8 mouse cellular contexts compared by ENCODE assay signal in genomic region chr1:61377070-61377469, GRCm38 (mm10).
DNase-seq lines count a peak whose midpoint lies in the region; ATAC-seq lines count a peak whose summit lies in the region.

No protein-coding gene starts in this region.

- WGBS in liver, embryonic 13.5 days (ENCODE audit: insufficient replicate concordance): 1% methylated on average over 7 of the region's 7 CpGs
- 4% methylated on average over 7 of the region's 7 CpGs for WGBS in neural tube, embryonic 11.5 days

- H3K9ac ChIP-seq in liver, embryonic 13.5 days: no peak overlapping the region
- H3K9ac ChIP-seq in neural tube, embryonic 11.5 days (ENCODE audit: low read length): no peak overlapping the region

- ATAC-seq in liver, embryonic 13.5 days (ENCODE audit: low read depth): no peak
- no peak for ATAC-seq in neural tube, embryonic 11.5 days (ENCODE audit: insufficient read depth, low FRiP score, low TSS enrichment)

- H3K4me3 ChIP-seq in liver, embryonic 13.5 days (replicated peaks): peak overlapping the region; percentile 30; the same call in 1 of the 2 replicates
- no peak overlapping the region for H3K4me3 ChIP-seq in neural tube, embryonic 11.5 days (ENCODE audit: low read depth, low read length)

- peak overlapping the region; percentile 55 for H3K4me2 ChIP-seq in liver, embryonic 13.5 days
- H3K4me2 ChIP-seq in neural tube, embryonic 11.5 days (ENCODE audit: low read depth): no peak overlapping the region

- no peaks in the 10 kb centered on the region for H3K9me3 ChIP-seq in liver, embryonic 13.5 days (replicated peaks)
- no peaks in the 10 kb centered on the region for H3K9me3 ChIP-seq in neural tube, embryonic 11.5 days (ENCODE audit: control insufficient read depth, low read length)

- no peaks in the 10 kb centered on the region for H3K27me3 ChIP-seq in liver, embryonic 13.5 days
- no peaks in the 10 kb centered on the region for H3K27me3 ChIP-seq in neural tube, embryonic 11.5 days (ENCODE audit: control insufficient read depth, insufficient read depth, low read length)

- peaks cover 35% of the 10 kb centered on the region for H3K4me1 ChIP-seq in liver, embryonic 13.5 days (replicated peaks)
- H3K4me1 ChIP-seq in neural tube, embryonic 11.5 days (ENCODE audit: control insufficient read depth, insufficient read depth, low read length): no peaks in the 10 kb centered on the region; the same call in 1 of the 2 replicates

- DNase-seq in B cell, adult 2 months: peak; percentile 69 to 71
- peak; percentile 62 to 73 for DNase-seq in adrenal gland, adult 18-20 months (ENCODE audit: low spot score in 2 of 2)
- DNase-seq in embryo, embryonic 11 days: peak; percentile 87
- peak; percentile 68 for DNase-seq in heart, adult 8-10 months (ENCODE audit: low spot score)
- peak; percentile 66 for DNase-seq in kidney, adult 9 months
- DNase-seq in liver, embryonic 13.5 days: peak; percentile 38
- DNase-seq in neural tube, embryonic 11.5 days (ENCODE audit: low spot score): peak; percentile 84
- DNase-seq in thymus, postnatal 25 days: peak; percentile 47

- no peaks in the 10 kb centered on the region for H3K36me3 ChIP-seq in liver, embryonic 13.5 days
- no peaks in the 10 kb centered on the region for H3K36me3 ChIP-seq in neural tube, embryonic 11.5 days (ENCODE audit: control insufficient read depth, insufficient read depth, low read length)

- H3K27ac ChIP-seq in liver, embryonic 13.5 days: no peak overlapping the region
- H3K27ac ChIP-seq in neural tube, embryonic 11.5 days (ENCODE audit: low read depth, low read length): no peak overlapping the region
